Mouse (Mus musculus) bone marrow macrophage, adult 2 months (primary cell): Measurements from ENCODE around the gene Nt5dc2.

Experiments used
- CTCF ChIP-seq: IDR thresholded peaks from 2 replicates; pipeline ENCODE4 v1.5.1; 2012; ENCODE audit warnings: low read depth, mild to moderate bottlenecking, low read length, moderate library complexity
- POLR2A ChIP-seq: IDR thresholded peaks from 2 replicates; pipeline ENCODE4 v1.6.1; 2012; ENCODE audit warnings: mild to moderate bottlenecking, low read depth, low read length, borderline replicate concordance

- no peak for TF ChIP-seq CTCF
- no peak for TF ChIP-seq POLR2A
Observed at GRCm38 (mm10) chr14:31141011-31141410, 10.2 kb downstream of the Nt5dc2 start.
